Mouse (Mus musculus) 416B (cell line): ENCODE measurements around the gene Mitd1.

Experiments used
- DNase-seq: peaks from one replicate; pipeline ENCODE4 v3.0.0; 2011; ENCODE audit warnings: low read depth

Gene Mitd1

GRCm38 (mm10) chr1:37867684-37868322 lies 22.4 kb downstream of the Mitd1 start:
- DNase-seq = peak; percentile 59

DNA sequence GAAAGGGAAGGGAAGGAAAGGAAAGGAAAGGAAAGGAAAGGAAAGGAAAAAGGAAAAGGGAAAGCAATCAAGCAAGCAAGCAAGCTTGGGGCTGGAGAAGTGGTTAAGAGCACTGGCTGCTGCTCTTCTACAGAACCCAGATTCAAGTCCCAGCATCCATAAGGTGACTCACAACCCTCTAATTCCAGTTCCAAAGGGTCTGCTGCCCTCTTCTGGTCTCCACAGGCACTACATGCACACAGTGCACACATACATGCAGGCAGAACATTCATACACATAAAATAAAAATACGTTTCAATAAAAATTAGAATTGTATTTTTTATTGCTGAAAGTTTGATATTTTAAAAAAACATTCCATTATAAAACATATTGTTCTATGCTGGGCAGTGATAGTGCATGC lies 23.2 kb downstream of the Mitd1 start:
- DNase-seq = peak; percentile 89

DNA sequence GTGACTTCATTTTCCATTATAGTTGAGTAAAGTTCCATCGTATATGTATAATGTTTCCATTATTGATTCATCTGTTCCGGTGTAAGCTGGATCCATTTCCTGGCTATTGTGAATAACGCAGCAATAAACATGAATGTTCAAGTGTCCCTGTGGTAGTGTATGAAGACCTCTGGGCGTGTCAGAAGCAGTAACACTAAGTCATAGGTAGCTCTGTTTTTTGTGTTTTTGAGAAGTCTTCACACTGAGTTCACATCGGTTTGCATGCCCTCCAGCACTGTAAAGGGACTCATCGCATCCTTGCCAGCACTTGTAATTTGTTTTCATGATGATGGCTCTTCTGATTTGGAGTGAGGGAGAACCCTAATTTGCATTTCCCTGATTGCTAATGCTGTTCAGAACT lies 23.9 kb downstream of the Mitd1 start, which contains the start of gene Tsga10:
Gene Tsga10 (minus strand): TSS at position 144 of the 400 bp plus-strand sequence.
- DNase-seq = no peak

- no peak for DNase-seq
Observed at GRCm38 (mm10) chr1:37865401-37866215, 24.6 kb downstream of the Mitd1 start.

DNA sequence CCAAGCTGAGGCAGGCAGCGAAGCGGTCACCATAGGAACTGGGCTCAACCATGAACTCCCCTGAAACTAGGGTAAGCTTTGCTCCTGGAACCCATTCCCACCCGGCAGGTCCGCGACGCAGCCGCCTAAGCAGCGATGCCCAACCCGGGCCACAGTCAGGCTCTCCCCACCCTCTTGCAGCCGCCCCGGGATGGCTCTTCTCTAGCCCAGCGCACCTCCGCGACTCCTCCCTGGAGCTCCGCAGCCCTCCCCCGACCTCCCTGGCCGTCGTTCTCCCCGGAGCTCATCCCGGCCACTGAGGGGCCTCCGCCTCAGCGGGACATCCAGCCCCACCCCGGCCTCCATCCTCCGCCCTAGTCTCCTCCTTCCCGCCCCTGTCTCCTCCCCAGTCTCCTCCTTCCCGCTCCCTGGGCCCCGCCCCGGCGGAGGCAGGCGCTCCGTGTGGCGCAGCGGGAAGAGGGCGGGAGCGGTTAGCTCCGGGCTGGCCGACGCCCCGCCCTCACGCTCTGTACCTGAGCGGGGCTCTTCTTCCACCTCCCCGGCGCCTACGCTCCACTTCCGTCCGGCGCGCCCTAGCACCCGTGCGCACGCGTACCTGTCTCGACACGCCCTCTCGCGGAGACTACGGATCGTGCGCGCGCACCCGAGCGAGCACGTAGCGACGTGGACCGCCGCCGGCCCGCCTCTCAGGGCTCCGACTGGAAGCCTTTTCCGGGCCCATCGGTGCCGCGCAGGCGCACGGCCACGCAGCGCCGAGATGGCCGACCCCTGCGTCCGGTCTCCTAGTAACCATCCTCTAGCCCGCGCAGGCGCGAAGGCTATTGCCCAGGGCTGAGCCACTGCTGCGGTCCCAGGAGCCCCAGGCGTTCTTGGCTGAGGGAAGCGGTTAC lies 25.5 kb downstream of the Mitd1 start:
- peak; percentile 99 for DNase-seq

DNA sequence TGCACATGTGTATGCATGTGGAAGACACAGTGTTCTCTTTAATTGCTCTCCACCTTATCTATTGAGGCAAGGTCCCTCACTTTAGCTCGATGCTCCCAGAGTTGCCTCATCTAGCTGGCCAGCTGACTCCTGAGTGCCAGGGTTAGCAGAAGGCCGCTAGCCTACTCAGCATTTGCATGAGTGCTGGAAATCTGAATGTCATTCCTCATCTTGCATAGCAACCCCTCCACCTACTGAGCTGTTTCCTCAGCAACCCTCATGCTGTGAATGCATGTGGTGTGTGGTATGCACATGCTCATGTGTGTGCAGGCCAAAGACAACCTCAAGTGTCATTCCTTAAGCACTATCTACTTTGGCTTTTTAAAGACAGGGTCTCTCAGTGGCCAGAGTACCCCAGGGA lies 39.5 kb downstream of the Mitd1 start:
- no peak for DNase-seq

DNA sequence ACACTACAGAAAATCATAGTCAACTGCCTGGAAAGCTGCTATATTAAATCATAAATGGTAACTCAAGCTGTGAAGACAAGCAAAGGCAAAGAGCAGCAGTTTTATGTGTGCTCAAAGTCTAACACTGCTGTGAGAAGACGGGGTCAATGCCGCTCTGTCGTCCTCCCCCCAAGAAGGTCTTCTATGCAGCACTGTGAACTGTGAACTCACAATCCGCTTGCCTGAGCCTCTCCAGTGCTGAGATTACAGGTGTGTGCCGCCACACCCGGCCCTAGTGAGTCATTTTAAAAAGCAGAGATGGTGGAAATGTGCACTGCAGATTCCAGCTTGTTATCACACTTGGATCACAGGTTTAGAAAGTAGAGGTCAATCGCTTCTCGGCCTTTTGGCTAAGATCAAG lies 43.3 kb downstream of the Mitd1 start:
- no peak for DNase-seq

GRCm38 (mm10) chr1:37831681-37832080 lies 58.5 kb downstream of the Mitd1 start:
- DNase-seq = no peak
